17 mouse cellular contexts compared by ENCODE assay signal in the genomic region with DNA sequence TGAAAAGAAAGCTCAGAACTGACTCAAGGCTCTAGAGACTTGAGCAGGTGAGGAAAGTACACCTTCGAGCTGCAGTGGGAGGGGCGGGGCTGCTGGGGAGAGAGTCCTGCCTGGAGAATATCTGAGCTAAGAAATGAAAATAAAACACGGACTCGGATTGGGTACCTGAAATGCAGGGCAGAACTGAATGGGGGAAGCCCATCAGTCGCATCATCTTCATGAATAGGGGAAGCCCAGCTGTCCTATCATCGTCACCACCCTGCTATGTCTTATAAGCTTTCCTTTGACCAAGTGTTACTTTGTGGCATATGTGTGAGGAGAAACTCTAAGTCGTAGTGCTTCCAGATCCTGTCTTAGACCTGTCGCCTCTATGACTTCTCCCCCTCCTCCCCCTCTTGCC.
DNase-seq lines count a peak whose midpoint lies in the region; TF ChIP-seq lines count a peak whose summit lies in the region.
"Had no signal": no experiment of that assay in that cellular context is flagged by ENCODE, and none has a peak within 500 bp of the region (broad histone marks: within the 10 kb centered on the region; RNA-seq: fewer than 3 reads in every experiment).

No protein-coding gene starts in this region.

- DNase-seq in B cell, adult 2 months = peak; percentile 7
- DNase-seq in CH12.LX (ENCODE audit: extremely low read depth) (peak; percentile 8), MN1 (ENCODE audit: low spot score) (no peak)
- DNase-seq in splenic B cell, adult 2 months (ENCODE audit: low read depth, low spot score) = peak; percentile 8
- DNase-seq in urinary bladder, postnatal 10 days (ENCODE audit: low spot score) = no peak
- no peak for DNase-seq in gastrocnemius, postnatal 14 days
- DNase-seq: adrenal gland, adult 8-10 months; adrenal gland, postnatal 14 days; adrenal gland, postnatal 36 days; cerebellum, adult 11-12 months; cerebellum, adult 2 months; cerebellum, adult 9-10 months; cerebellum, postnatal 10 days; cerebellum, postnatal 25 days had no signal

- peaks cover 6 to 29% of the 10 kb centered on the region in 2 experiments; a peak in 3 of 4 replicates for H3K4me1 ChIP-seq in CH12.LX (ENCODE audit: control insufficient read depth in 1 of 2, insufficient read depth in 2 of 2)
- H3K4me1 ChIP-seq: embryonic facial prominence, embryonic 12.5 days; forebrain, embryonic 12.5 days had no signal

- no peak overlapping the region for H3K9ac ChIP-seq in CH12.LX (ENCODE audit: insufficient read depth, low read depth)
- H3K9ac ChIP-seq: embryonic facial prominence, embryonic 12.5 days; forebrain, embryonic 12.5 days had no signal

- no peaks in the 10 kb centered on the region for H3K27me3 ChIP-seq in CH12.LX (replicated peaks)
- H3K27me3 ChIP-seq in splenic B cell, adult 2 months (ENCODE audit: control insufficient read depth, insufficient read depth, low read length, poor library complexity, severe bottlenecking) = no peaks in the 10 kb centered on the region
- H3K27me3 ChIP-seq: embryonic facial prominence, embryonic 12.5 days; forebrain, embryonic 12.5 days had no signal

- H3K4me3 ChIP-seq in CH12.LX (replicated peaks in 1 of 3; ENCODE audit: low read depth in 2 of 3, low read length in 2 of 3, poor library complexity in 1 of 3) = no peak overlapping the region
- H3K4me3 ChIP-seq: embryonic facial prominence, embryonic 10.5 days; embryonic facial prominence, embryonic 12.5 days; forebrain, embryonic 12.5 days had no signal

- no peak for TF ChIP-seq CTCF in CH12.LX (conservative IDR thresholded peaks at IDR 0.05 in 1 of 2, IDR thresholded peaks at IDR 0.05 in 1 of 2; ENCODE audit: low read depth in 2 of 2, low read length in 2 of 2)

- dilution Hi-C loops in CH12.LX (cut with MboI; ENCODE audit: extremely low pct_ligation_motif_present, extremely low pct_unique_long_range_greater_than_20kb, low sequenced_read_pairs) = no loop called here

- no peak for TF ChIP-seq EP300 in CH12.LX (IDR thresholded peaks at IDR 0.05; ENCODE audit: low read length)

- in situ Hi-C loops in CH12.LX (cut with MboI; ENCODE audit: low pct_ligation_motif_present, low pct_unique_long_range_greater_than_20kb, low sequenced_read_pairs) = no loop called here

- H3K9me3 ChIP-seq in CH12.LX (replicated peaks; ENCODE audit: low read length) = no peaks in the 10 kb centered on the region
- H3K9me3 ChIP-seq: embryonic facial prominence, embryonic 10.5 days; embryonic facial prominence, embryonic 12.5 days; forebrain, embryonic 12.5 days had no signal

- no peaks in the 10 kb centered on the region for H3K79me2 ChIP-seq in CH12.LX (replicated peaks; ENCODE audit: control insufficient read depth, extremely low read depth, insufficient read depth, poor library complexity, severe bottlenecking)

- intact Hi-C loops in gastrocnemius, postnatal 14 days (cut with DNase I; ENCODE audit: low total_unique reads) = no loop called here

- peak overlapping the region; percentile 85 for H3K4me2 ChIP-seq in CH12.LX (ENCODE audit: insufficient read depth, low read depth, poor library complexity, severe bottlenecking)
- H3K4me2 ChIP-seq: embryonic facial prominence, embryonic 12.5 days; forebrain, embryonic 12.5 days had no signal

- no peak for TF ChIP-seq RAD21 in CH12.LX (IDR thresholded peaks at IDR 0.05; ENCODE audit: low read depth, low read length)

- no peaks in the 10 kb centered on the region for H3K36me3 ChIP-seq in CH12.LX (replicated peaks in 1 of 2; ENCODE audit: control insufficient read depth in 1 of 2, insufficient read depth in 1 of 2, low read length in 1 of 2)
- no peaks in the 10 kb centered on the region for H3K36me3 ChIP-seq in splenic B cell, adult 2 months (ENCODE audit: control insufficient read depth, insufficient read depth, low read length, poor library complexity, severe bottlenecking)
- H3K36me3 ChIP-seq: embryonic facial prominence, embryonic 10.5 days; embryonic facial prominence, embryonic 12.5 days; forebrain, embryonic 12.5 days had no signal

- no peak overlapping the region for H3K27ac ChIP-seq in CH12.LX (ENCODE audit: insufficient read depth, low read depth)
- H3K27ac ChIP-seq: embryonic facial prominence, embryonic 10.5 days; embryonic facial prominence, embryonic 12.5 days; forebrain, embryonic 12.5 days had no signal

- no peak for TF ChIP-seq POLR2A in CH12.LX (IDR thresholded peaks at IDR 0.05; ENCODE audit: low read depth, low read length)

TF ChIP-seq in CH12.LX, 34 proteins besides CTCF, POLR2A, EP300 and RAD21:
- TF ChIP-seq CHD2 (IDR thresholded peaks at IDR 0.05; ENCODE audit: low read length) (no peak), TBP (conservative IDR thresholded peaks at IDR 0.05; ENCODE audit: low read depth, low read length) (no peak), ZMIZ1 (IDR thresholded peaks at IDR 0.05; ENCODE audit: low read depth, low read length) (no peak), MXI1 (IDR thresholded peaks at IDR 0.05; ENCODE audit: low read depth, low read length) (no peak), MEF2A (IDR thresholded peaks at IDR 0.05; ENCODE audit: borderline replicate concordance, low read depth, low read length) (no peak)
TF ChIP-seq in CH12.LX: peak in this region for 0.

Comparison
In these comparisons a context has a peak if more than half of its experiments do, and no peak if none do; other contexts are left out.
1. DNase-seq: peak in B cell, adult 2 months (2 of 2), CH12.LX (single experiment) and splenic B cell, adult 2 months (single experiment); none in urinary bladder, postnatal 10 days (single experiment), gastrocnemius, postnatal 14 days (single experiment) and MN1 (single experiment).